Mouse (Mus musculus): ENCODE data around the gene Ppif. TPM values are rescaled to one million over a fixed set of nuclear protein-coding genes. Genes with fewer than 3 reads are reported as not detected.

Ppif gene
- polyA plus RNA-seq, 1 experiment from 2014 or later = 22.8 TPM

DNA sequence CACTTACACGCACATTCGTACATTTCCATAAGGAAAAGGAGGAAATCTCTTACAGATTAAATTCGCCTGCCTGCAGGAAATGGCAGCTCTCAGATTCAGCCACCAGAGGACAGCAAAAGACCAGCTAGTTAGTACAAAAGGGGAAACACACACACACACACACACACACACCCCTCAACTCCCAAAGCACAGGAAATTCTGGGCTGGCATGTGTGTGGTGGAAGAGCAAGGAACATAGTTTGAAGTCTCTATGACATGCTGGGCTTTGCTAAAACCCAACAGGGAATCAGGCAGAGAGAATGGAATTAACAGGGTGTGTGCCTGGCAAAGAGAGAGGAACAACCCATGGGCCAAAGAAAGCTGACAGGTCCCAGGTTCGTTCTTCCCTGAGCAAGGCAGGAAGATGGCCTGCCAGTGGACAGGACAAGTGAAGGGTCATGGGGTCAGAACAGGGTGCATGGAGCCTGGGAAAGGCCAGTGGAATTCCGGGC is 13.8 kb downstream of the Ppif start:
- Histone ChIP-seq H3K9ac (no peak overlapping the region), H3K27ac (no peak overlapping the region), H3K9me3 (replicated peaks) (no peaks in the 10 kb centered on the region), H3K4me3 (no peak overlapping the region), H3K27me3 (no peaks in the 10 kb centered on the region), H3K36me3 (ENCODE audit: poor library complexity, severe bottlenecking) (no peaks in the 10 kb centered on the region), H3K4me1 (peaks cover 3% of the 10 kb centered on the region; the same call in 1 of the 2 replicates), H3K4me2 (no peak overlapping the region)
- 63% methylated on average over 5 of the region's 5 CpGs for WGBS
- ATAC-seq = no peak

DNA sequence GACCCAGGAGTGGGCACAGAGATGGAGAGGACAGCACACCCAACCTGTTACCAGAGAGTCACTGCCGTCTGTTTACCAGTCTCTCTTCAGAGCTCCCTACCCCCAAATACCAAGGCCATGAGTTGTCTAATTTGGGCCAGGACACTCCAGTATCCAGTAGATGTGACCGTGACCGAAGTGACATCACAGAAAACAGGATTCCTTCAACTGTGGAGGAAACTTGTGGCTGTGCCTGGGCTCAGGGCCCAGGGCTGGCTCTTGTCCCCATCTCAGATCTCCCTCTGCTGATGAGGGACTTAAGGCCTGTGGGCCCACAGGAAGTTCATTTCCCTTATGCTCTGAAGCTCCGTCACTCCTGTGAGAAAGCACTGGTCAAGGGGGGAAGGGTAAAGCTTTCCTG is 14.5 kb downstream of the Ppif start:
- H3K9ac ChIP-seq = no peak overlapping the region
- H3K36me3 ChIP-seq (ENCODE audit: poor library complexity, severe bottlenecking) = no peaks in the 10 kb centered on the region
- H3K4me3 ChIP-seq = no peak overlapping the region
- H3K27me3 ChIP-seq = no peaks in the 10 kb centered on the region
- no peak for ATAC-seq
- no peak overlapping the region for H3K27ac ChIP-seq
- H3K4me2 ChIP-seq = no peak overlapping the region
- H3K4me1 ChIP-seq = peaks cover 3% of the 10 kb centered on the region; the same call in 1 of the 2 replicates
- H3K9me3 ChIP-seq (replicated peaks) = no peaks in the 10 kb centered on the region
- 72% methylated on average over 4 of the region's 4 CpGs for WGBS

DNA sequence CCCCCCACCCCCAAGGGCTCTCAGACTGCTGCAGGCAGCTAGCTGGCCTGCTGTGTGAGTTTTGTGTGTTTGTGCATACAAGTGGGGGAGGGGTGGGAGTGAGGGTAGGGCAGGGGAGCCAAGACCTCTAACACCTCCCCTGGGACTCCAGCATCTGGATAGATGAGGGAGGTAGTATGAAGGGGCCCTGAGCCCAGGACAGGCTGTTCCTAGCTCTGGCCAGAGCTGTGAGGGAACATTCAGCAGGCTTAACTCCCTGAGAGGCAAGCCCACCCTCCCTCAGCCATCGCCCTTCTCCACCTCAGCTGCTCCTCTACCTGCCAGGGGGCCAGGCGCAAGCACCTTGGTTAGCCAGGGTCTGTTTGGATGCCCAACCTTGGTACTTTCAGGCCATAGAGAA is 15.0 kb downstream of the Ppif start:
- 91% methylated on average over 2 of the region's 2 CpGs for WGBS
- H3K4me2 ChIP-seq = no peak overlapping the region
- no peaks in the 10 kb centered on the region for H3K27me3 ChIP-seq
- H3K9ac ChIP-seq = no peak overlapping the region
- H3K36me3 ChIP-seq (ENCODE audit: poor library complexity, severe bottlenecking) = no peaks in the 10 kb centered on the region
- H3K27ac ChIP-seq = no peak overlapping the region
- no peak overlapping the region for H3K4me3 ChIP-seq
- H3K4me1 ChIP-seq = peaks cover 3% of the 10 kb centered on the region; the same call in 1 of the 2 replicates
- no peak for ATAC-seq
- no peaks in the 10 kb centered on the region for H3K9me3 ChIP-seq (replicated peaks)

DNA sequence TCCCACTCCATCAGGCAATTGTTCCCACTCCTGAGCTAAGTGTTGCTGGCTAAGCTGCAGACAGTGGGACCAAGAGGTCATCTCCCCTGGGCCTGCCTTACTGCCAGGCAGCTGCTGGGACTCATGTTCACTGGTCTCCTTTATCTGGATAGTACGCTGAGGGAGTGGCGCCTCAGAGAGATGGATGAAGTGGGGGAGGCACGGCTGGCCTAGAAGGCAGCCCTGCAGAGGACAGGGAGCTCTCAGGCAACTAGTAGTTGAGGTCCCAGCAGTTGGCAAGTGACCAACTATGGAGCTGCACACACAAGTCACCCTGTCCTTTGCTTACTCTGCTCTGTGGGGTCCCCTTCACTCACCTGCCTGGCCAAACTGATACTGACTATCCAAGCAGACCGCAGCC is 16.1 kb downstream of the Ppif start:
- ATAC-seq = no peak
- WGBS = 85% methylated on average over 4 of the region's 4 CpGs
- Histone ChIP-seq H3K4me3 (no peak overlapping the region), H3K4me2 (no peak overlapping the region), H3K27me3 (no peaks in the 10 kb centered on the region), H3K9ac (no peak overlapping the region), H3K36me3 (ENCODE audit: poor library complexity, severe bottlenecking) (no peaks in the 10 kb centered on the region), H3K9me3 (replicated peaks) (no peaks in the 10 kb centered on the region), H3K27ac (no peak overlapping the region), H3K4me1 (peaks cover 3% of the 10 kb centered on the region; the same call in 1 of the 2 replicates)

DNA sequence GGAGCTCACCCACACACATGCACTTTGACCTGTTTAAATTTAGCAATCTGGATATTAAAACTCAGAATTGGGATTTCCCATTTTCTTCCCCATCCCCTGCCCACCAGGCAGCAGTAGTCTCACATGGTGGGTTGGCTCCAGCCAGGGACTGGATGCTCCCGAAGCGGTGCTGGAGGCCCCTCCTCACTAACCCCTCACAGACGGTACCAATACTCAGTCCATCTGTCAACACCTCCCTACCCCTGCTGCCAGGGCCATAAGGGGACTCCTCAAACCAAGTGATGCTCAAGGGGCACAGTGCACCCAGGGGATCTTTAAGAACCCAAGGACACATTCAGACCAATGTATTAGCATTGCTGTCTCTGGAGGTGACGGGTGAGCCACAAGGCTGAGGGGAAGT is 16.7 kb downstream of the Ppif start:
- H3K9ac ChIP-seq = no peak overlapping the region; the same call in 1 of the 2 replicates
- peaks cover 3% of the 10 kb centered on the region; the same call in 1 of the 2 replicates for H3K4me1 ChIP-seq
- no peak for ATAC-seq
- H3K4me3 ChIP-seq = no peak overlapping the region
- no peak overlapping the region for H3K27ac ChIP-seq
- H3K27me3 ChIP-seq = no peaks in the 10 kb centered on the region
- H3K4me2 ChIP-seq = no peak overlapping the region
- H3K36me3 ChIP-seq (ENCODE audit: poor library complexity, severe bottlenecking) = no peaks in the 10 kb centered on the region
- 79% methylated on average over 4 of the region's 4 CpGs for WGBS
- no peaks in the 10 kb centered on the region for H3K9me3 ChIP-seq (replicated peaks)

DNA sequence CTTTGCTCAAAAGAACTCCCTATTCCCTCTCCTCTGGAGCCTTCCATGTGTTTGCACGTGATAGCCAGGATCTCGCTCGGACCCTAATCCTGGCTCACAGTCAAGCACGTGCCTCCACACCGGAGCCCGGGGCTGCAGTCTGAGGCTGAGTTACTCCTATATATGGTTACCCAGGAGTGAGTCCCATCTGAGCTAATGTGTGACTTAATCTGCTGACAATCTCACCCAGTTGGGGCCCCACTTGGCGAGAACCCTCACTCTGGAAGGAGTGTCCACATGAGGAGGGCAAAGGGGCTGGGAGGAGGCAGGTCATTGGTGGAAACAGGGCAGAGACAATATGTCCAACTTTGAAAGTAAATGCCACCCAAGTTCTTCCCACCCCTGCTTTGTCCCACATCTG is 17.2 kb downstream of the Ppif start:
- Histone ChIP-seq H3K4me3 (no peak overlapping the region), H3K27ac (no peak overlapping the region), H3K4me1 (peaks cover 3% of the 10 kb centered on the region; the same call in 1 of the 2 replicates), H3K4me2 (no peak overlapping the region), H3K36me3 (ENCODE audit: poor library complexity, severe bottlenecking) (no peaks in the 10 kb centered on the region), H3K9me3 (replicated peaks) (no peaks in the 10 kb centered on the region), H3K27me3 (no peaks in the 10 kb centered on the region), H3K9ac (no peak overlapping the region)
- no peak for ATAC-seq
- WGBS = 67% methylated on average over 7 of the region's 7 CpGs

DNA sequence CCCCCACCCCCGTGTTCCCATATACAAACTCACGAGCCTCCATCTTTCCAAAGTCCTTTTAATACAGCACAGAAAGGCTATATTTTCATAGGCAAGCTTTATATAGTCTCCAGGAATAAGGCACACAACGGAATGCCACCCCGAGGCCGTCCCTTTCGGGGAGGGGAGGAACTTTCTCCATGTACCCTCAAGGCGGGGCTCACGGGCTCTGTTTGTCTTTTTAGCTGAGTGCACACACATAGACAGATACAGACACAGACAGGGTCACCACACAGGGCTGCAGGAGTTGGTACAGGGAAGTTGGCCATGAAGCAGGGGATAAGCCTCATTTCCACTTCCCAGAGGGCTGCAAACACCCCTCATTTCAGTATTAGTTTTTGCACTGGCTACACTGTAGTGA is 17.6 kb downstream of the Ppif start:
- Histone ChIP-seq H3K4me2 (no peak overlapping the region), H3K27me3 (no peaks in the 10 kb centered on the region), H3K36me3 (ENCODE audit: poor library complexity, severe bottlenecking) (no peaks in the 10 kb centered on the region), H3K4me3 (no peak overlapping the region), H3K27ac (no peak overlapping the region), H3K9ac (no peak overlapping the region), H3K9me3 (replicated peaks) (no peaks in the 10 kb centered on the region), H3K4me1 (peaks cover 3% of the 10 kb centered on the region; the same call in 1 of the 2 replicates)
- ATAC-seq = no peak
- 61% methylated on average over 8 of the region's 8 CpGs for WGBS

DNA sequence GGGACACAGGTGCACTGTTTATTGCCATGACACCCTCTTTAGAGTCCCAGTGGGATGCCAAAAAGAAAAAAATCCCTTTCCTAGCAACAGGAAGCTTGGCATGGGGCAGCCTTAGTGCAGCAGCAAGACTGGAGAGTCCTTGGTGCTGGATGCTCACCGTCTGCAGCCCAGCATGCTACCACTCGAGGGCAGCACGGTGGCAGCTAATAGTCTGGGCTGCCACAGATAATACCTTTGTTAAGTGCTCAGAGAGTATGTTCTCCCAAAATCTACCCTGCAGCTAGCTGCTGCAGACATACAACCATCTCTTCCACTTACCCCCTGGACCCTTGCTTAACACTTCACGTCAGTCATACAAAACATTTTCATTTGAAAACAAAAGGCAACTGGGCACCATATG is 19.5 kb downstream of the Ppif start:
- Histone ChIP-seq H3K4me1 (peaks cover 5% of the 10 kb centered on the region; the same call in 1 of the 2 replicates), H3K27ac (no peak overlapping the region), H3K9me3 (replicated peaks) (no peaks in the 10 kb centered on the region), H3K4me3 (no peak overlapping the region), H3K36me3 (ENCODE audit: poor library complexity, severe bottlenecking) (no peaks in the 10 kb centered on the region), H3K4me2 (no peak overlapping the region), H3K27me3 (no peaks in the 10 kb centered on the region), H3K9ac (no peak overlapping the region)
- WGBS = 20% methylated on average over 4 of the region's 4 CpGs
- no peak for ATAC-seq

DNA sequence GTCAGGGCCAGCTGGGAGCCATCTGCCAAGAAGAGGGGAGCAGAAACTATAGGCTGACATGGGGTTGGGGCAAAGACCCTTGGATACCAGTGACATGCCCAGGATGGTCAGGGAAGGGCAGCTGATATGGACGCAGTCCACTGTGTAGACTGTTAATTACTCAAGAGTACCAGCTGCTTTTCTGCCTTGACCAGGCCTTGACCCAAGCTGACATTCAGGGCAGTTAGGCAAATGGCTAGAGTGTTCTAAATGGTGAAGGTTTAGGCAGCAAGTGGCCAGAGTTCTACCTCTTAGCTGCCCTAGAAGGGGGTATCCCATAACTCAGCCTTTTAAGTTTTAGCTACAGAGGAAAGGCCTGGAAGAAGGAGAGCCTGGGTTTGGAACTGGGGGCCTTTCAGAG is 22.6 kb downstream of the Ppif start:
- no peak overlapping the region for H3K9ac ChIP-seq
- H3K27ac ChIP-seq = no peak overlapping the region
- 0 out of 2 replicates have a peak, but pooled peaks cover 3% of the 10 kb centered on the region for H3K4me1 ChIP-seq
- no peak overlapping the region for H3K4me2 ChIP-seq
- H3K27me3 ChIP-seq = no peaks in the 10 kb centered on the region
- no peaks in the 10 kb centered on the region for H3K9me3 ChIP-seq (replicated peaks)
- WGBS = 93% methylated on average over 1 of the region's 1 CpGs
- ATAC-seq = no peak
- no peak overlapping the region for H3K4me3 ChIP-seq
- H3K36me3 ChIP-seq (ENCODE audit: poor library complexity, severe bottlenecking) = no peaks in the 10 kb centered on the region

DNA sequence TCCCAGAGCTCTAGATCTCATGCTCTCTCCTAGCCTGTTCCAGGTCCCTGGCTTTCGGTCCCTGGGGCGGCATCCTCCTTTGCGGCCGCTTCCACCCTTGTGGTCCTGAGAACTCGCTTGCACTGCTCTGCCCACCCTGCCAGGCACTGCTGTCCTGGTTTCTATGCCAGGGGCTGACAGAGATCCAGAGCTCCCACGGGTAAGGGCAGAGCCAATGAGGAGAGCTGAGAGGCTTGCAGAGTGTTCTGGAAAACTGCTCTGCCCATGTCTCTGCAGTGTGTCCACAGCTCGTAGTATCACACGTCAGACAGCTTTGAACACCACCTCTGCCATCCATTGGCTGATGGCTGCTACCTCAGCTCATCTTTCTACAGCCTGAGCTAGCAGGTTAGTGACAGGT is 23.8 kb downstream of the Ppif start:
- Histone ChIP-seq H3K27ac (no peak overlapping the region), H3K4me1 (0 out of 2 replicates have a peak, but pooled peaks cover 3% of the 10 kb centered on the region), H3K36me3 (ENCODE audit: poor library complexity, severe bottlenecking) (no peaks in the 10 kb centered on the region), H3K27me3 (no peaks in the 10 kb centered on the region), H3K9me3 (replicated peaks) (no peaks in the 10 kb centered on the region), H3K4me3 (no peak overlapping the region), H3K4me2 (no peak overlapping the region), H3K9ac (no peak overlapping the region)
- no peak for ATAC-seq
- 93% methylated on average over 8 of the region's 8 CpGs for whole genome bisulfite sequencing

DNA sequence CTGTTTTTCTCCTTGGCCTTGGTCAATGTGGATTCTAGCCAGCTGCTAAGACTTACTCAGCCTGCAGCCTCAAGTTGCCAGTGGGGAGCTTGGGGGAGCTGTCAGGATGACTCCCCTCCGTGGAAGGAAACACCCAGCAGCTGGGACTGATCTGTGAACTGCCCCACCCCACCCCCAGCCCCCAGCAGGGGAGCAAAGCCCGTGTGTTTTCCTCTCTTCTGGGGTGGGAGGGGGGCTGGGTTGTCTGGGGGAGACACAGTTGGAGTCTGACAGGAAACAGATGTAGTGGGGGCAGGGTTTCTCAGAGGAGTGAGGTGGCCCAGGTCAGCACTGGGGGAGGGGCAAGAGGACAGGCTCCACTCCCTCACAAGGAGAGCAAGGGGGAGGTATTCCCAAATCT is 24.5 kb downstream of the Ppif start:
- H3K4me2 ChIP-seq = no peak overlapping the region
- WGBS = 8% methylated on average over 2 of the region's 2 CpGs
- H3K36me3 ChIP-seq (ENCODE audit: poor library complexity, severe bottlenecking) = no peaks in the 10 kb centered on the region
- ATAC-seq = no peak
- no peak overlapping the region for H3K9ac ChIP-seq
- no peak overlapping the region for H3K4me3 ChIP-seq
- no peaks in the 10 kb centered on the region for H3K27me3 ChIP-seq
- H3K4me1 ChIP-seq = 0 out of 2 replicates have a peak, but pooled peaks cover 3% of the 10 kb centered on the region
- no peaks in the 10 kb centered on the region for H3K9me3 ChIP-seq (replicated peaks)
- H3K27ac ChIP-seq = no peak overlapping the region

DNA sequence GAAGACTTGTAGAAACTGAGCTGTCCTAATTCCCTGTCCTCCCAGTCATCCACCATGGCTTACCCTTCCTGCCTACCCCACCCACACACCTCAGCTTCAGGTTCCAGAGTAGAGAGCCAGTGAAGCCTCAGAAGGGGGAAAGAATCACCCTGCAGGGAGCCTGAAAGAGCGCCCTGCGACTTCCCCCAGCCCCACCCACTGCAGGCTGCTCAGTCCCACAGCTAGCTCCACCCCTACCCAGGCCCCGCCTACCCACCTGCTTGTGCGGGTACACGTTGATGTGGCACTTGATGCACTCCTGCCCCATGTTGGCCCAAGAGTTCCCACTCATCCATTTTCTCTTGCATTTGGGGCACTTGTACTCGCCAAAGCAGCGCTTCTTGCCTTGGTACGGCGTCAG is 25.4 kb downstream of the Ppif start:
- Histone ChIP-seq H3K4me1 (0 out of 2 replicates have a peak, but pooled peaks cover 3% of the 10 kb centered on the region), H3K9me3 (replicated peaks) (no peaks in the 10 kb centered on the region), H3K9ac (no peak overlapping the region), H3K4me2 (no peak overlapping the region), H3K36me3 (ENCODE audit: poor library complexity, severe bottlenecking) (no peaks in the 10 kb centered on the region), H3K27ac (no peak overlapping the region), H3K27me3 (no peaks in the 10 kb centered on the region), H3K4me3 (no peak overlapping the region)
- WGBS = 49% methylated on average over 9 of the region's 9 CpGs
- no peak for ATAC-seq

DNA sequence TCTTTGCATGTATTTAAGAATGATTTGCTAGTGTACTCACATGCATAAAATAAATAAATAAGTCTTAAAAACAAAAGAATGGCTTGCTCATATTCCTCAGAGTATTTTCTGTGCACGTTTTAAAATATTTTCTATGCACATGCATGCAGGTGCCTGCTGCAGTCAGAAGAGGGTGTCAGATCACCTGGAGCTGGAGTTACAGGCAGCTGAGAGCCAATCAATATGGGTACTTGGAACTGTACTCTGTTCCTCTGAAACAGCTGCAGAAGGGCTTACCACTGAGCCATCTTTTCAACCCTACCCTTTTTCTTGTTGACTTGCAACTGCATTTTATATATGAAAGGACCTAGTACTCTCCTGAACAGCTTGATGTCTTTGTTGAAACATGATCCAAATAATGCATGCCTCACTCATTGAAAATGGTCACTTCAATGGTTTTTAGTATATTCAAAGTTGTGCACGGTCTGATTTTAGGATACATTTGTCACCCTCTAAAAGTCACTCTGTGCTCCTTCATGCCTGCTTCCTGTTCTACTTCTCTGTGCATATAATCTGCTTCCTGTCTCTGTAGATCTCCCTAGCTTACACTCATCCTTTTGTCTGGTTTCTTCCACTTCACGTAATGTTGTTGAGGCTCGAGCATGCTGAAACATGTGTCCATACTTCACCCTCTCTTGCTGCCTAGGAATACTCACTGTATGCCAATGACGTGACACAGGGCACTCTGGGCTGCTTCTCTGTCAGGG is 27.2 kb downstream of the Ppif start:
- Histone ChIP-seq H3K27ac (no peak overlapping the region), H3K9ac (no peak overlapping the region), H3K27me3 (no peaks in the 10 kb centered on the region), H3K9me3 (replicated peaks) (no peaks in the 10 kb centered on the region), H3K4me2 (no peak overlapping the region), H3K36me3 (ENCODE audit: poor library complexity, severe bottlenecking) (no peaks in the 10 kb centered on the region), H3K4me1 (peaks cover 11% of the 10 kb centered on the region), H3K4me3 (no peak overlapping the region)
- 88% methylated on average over 5 of the region's 5 CpGs for WGBS
- ATAC-seq = no peak

All from forebrain, embryonic 13.5 days (tissue).